Mouse (Mus musculus) liver, embryonic 14.5 days (tissue): ENCODE data around the gene Krt8.

Source experiments
- CTCF ChIP-seq: IDR thresholded peaks from 2 replicates; pipeline ENCODE4 v1.5.1; 2016; ENCODE audit warnings: antibody characterized with exemption, low read depth, control low read depth
- EP300 ChIP-seq: IDR thresholded peaks from 2 replicates; pipeline ENCODE4 v1.6.1; 2016; ENCODE audit warnings: antibody characterized with exemption, low read depth

DNA sequence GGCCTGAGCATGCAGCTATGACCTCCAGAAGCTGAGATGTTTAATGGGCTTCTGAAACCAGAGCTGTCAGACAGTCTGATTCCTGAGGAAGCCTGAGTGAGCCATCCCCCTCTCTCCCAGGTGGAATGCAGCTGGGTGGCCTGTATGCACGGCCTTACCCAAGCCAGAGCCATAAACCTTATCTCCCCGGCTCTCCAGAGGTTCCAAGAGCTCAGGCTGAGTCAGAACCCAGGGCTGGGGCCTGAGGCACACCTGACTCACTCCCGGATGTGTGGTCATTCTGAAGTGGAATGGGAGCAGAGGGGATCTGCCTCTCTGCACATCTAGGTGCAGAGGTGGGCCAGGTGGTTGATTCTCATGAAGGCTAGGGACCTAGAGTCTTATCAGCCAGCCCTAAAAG is 11.8 kb upstream of the Krt8 start:
- TF ChIP-seq CTCF (no peak), EP300 (no peak)
